Mouse (Mus musculus): ENCODE data around the gene Tut4.

- TF ChIP-seq CTCF (IDR thresholded peaks at IDR 0.05; ENCODE audit: control insufficient read depth, insufficient read depth, low read length), result no peak
- no peak for TF ChIP-seq POLR2A (IDR thresholded peaks at IDR 0.05; ENCODE audit: borderline replicate concordance, control insufficient read depth, low read depth, low read length)
These were observed 11.1 kb upstream of the Tut4 start for GRCm38 (mm10) chr4:108448091-108448490.

Data from bone marrow, adult 2 months (tissue).